Mouse (Mus musculus): ENCODE results near the gene Abcb7.

Abcb7 gene

GRCm38 (mm10) chrX:104413183-104413983 is at the start of gene Abcb7:
Abcb7 (minus strand) TSS chrX:104413856.
- peak; percentile 82 to 85 for DNase-seq (ENCODE audit: low spot score in 2 of 2)

DNA sequence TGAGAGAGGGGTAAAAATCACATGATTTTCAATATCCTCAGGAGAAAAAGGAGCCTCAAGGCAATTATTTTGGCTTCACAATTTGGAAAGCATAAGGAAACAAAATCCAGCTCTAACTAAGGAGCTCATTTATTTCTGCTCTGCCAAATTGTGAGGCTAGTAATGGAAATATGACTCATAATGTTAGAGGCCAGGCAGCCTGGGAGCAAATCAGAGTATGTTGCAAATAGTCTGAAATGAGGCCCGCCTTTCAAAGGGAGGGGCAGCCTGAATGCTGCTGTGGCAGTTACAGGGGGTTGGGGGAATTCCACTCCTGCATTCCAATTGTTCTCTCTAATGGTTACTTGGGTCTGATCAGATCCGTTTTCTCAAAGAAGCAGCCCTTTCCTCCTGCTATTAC is 48.1 kb upstream of the Abcb7 start:
- DNase-seq (ENCODE audit: low spot score in 2 of 2), result no peak

GRCm38 (mm10) chrX:104452433-104452832 is 38.8 kb upstream of the Abcb7 start:
- DNase-seq (ENCODE audit: low spot score in 2 of 2), result no peak

DNA sequence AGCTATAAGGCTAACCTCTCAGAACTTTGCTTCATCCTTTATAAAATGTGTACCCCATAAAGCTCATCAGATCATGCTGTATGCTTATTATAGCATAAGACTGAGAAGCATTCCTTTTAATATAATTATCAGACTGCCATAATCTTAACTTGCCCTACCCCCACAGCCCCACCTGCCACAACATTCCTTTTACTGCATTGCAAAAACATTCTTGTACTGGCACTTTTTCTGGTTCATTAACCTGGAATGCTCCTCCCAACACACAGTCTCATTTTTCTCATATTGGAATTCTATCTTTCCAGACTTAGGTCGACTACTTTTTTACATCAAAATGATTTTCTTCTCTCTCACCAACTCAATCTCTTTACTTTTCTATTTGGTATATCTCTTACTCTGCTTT is 19.8 kb upstream of the Abcb7 start:
- no peak for DNase-seq (ENCODE audit: low spot score in 2 of 2)

DNA sequence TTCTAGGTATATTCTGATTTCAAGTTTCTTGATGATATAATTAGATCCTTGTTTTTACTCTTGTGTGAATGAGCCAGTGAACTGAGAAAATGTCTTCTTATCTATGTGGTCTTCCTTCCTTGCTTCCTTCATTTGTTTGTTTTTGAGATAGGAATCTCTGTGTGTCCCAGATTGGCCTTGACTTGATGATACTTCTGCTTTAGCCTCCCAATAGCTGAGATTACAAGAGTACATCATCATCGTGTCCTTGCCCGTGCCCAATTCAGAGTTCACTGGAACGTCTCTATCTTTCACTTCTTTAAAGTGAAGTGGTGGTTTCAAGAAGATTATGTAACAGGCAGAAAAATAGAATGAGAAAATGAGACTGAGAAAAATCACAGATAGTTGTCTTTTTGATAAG is 14.5 kb upstream of the Abcb7 start:
- no peak for DNase-seq (ENCODE audit: low spot score in 2 of 2)

DNA sequence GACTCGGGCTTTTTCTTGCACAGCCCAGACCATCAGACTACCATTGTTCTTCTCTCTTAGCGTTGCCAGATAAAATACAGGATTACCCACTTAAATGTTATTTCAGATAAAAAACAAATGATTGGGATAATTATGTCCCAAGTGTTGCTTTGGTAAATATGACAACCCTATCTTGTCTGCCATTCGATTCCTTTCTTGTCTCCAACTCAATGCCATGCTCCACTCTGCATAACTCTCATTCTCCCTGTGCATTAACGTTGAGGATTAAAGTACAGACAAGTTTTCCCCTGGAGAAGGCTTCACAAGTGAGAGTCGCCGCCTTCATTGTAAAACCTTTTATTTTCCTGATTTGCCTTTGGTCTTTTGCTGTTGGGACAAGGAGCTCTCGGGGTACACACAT is 339 bp upstream of the Abcb7 start:
- no peak for DNase-seq (ENCODE audit: low spot score in 2 of 2)

- DNase-seq (ENCODE audit: low spot score in 2 of 2), result no peak
These were observed 5.5 kb downstream of the Abcb7 start for GRCm38 (mm10) chrX:104408137-104408536.

GRCm38 (mm10) chrX:104402463-104402862 is 11.2 kb downstream of the Abcb7 start:
- no peak for DNase-seq (ENCODE audit: low spot score in 2 of 2)

- DNase-seq (ENCODE audit: low spot score in 2 of 2), result no peak
These were observed 12.5 kb downstream of the Abcb7 start for GRCm38 (mm10) chrX:104401134-104401533.

GRCm38 (mm10) chrX:104397526-104397925 is 16.1 kb downstream of the Abcb7 start:
- DNase-seq (ENCODE audit: low spot score in 2 of 2), result no peak

- DNase-seq (ENCODE audit: low spot score in 2 of 2), result no peak
These were observed 54.0 kb downstream of the Abcb7 start for GRCm38 (mm10) chrX:104359686-104360085.

- DNase-seq (ENCODE audit: low spot score in 2 of 2), result no peak
These were observed 57.8 kb downstream of the Abcb7 start for GRCm38 (mm10) chrX:104355842-104356241.

DNA sequence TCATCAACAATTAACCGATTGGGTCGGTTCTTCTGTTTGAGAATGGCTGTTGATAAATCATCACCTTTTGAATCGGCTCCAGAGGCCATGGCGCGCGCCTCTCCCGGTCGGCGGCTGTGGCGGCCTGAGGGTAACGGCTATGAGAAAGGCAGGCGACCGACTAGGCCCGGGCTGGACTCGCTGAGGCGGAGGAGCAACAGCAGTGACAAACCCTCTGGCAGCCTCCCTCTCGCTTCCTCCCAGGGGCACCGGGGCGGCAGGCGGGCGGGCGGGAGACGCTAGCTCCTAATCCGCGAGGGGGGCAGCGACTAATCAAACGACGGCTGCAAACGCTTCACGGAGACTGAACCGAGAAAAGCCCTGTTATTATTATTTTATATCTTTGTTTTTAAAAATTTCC is 65.5 kb downstream of the Abcb7 start:
- peak; percentile 3 to 22 for DNase-seq (ENCODE audit: low spot score in 2 of 2)

GRCm38 (mm10) chrX:104291721-104292120 is 121.9 kb downstream of the Abcb7 start:
- DNase-seq (ENCODE audit: low spot score in 2 of 2), result no peak

DNA sequence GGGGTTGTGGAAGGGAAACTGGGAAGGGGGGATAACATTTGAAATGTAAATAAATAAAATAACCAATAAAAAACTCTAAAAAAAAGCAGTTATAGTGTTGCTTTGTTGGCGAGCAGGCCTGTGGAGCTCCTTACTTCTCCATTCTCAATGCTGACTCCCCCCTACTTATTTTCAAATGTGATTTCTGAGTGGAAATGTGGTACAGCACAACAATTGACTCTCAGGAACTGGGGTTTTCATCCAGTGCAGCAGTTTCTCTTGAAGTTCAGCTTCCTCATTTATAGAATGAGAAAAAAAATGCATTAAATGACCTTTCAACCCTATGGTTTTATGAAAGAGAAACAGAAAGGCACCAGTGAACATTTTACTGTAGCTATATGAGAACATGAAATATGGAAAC is 133.8 kb downstream of the Abcb7 start:
- DNase-seq (ENCODE audit: low spot score in 2 of 2), result no peak

DNA sequence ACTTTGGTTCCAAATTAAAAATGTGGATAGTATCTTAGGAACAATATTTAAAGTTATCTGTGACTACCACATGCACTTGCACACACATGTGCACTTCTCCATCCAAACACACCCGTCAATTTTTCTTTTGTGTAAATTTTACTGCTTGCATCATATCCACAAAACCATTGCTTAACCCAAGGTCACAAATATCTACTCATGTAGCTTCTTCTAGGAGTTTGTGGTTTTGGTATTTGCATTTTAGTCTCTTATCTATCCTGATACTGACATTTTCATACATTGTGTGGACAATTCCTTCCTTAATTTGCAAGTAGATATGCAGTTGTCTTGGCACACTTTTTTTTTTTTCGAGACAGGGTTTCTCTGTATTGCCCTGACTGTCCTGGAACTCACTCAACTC is 149.3 kb downstream of the Abcb7 start:
- no peak for DNase-seq (ENCODE audit: low spot score in 2 of 2)

DNA sequence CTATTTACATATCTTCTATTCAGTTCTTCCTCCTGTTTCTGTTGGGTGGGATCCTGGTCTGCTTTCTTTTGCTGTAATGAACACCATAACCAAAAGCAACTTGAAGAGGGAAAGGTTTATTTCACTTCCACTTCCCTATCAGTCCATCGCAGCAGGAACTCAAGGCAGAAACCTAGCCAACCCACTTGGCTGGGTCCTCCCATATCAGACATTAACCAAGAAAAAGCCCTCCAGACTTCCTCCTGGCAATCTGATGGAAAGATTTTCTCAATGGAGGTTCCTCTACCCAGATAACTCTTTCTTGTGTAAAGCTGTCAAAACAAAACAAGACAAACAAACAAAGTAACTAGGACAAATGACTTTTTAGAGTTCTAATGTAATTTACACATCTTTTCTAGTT is 151.2 kb downstream of the Abcb7 start:
- no peak for DNase-seq (ENCODE audit: low spot score in 2 of 2)

DNA sequence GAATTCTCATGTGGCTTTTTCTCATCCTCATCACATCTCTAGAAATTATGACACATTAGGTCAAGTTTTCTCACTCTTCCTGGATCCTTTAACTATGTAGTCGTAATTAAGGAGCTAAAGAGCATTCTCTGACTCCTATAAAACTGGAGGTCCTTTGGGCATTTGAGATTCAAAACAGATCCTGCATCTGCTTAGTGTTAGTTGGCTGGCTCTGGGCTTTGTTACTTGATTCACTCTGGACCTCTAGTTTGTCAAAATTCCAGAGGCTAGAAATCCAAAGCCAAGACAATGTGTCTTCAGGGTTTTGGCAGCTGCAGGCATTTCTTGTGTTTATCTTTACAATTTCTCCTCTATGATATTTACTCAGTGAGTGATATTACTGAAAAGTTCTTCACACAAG is 157.1 kb downstream of the Abcb7 start:
- no peak for DNase-seq (ENCODE audit: low spot score in 2 of 2)

All from frontal cortex, postnatal 36 days (tissue).